Mouse (Mus musculus): Measurements from ENCODE around the gene Wdr45. TPM values are rescaled to one million over a fixed set of nuclear protein-coding genes. Genes with fewer than 3 reads are reported as not detected.
A peak's percentile ranks its signal among the peaks of the same experiment; 100 is the strongest.

Gene Wdr45
- polyA plus RNA-seq, 1 experiment from 2014 or later: 48.8 TPM

- no peaks in the 10 kb centered on the region for H3K36me3 ChIP-seq (ENCODE audit: insufficient read depth, low read length)
- H3K4me2 ChIP-seq (replicated peaks; ENCODE audit: low read depth, low read length): peak overlapping the region; percentile 55
- H3K27ac ChIP-seq (ENCODE audit: low read length): peak overlapping the region; percentile 92
- H3K4me3 ChIP-seq (ENCODE audit: low read length): peak overlapping the region; percentile 33
- peaks cover 12% of the 10 kb centered on the region for H3K4me1 ChIP-seq (ENCODE audit: insufficient read depth, low read length)
- H3K9me3 ChIP-seq (ENCODE audit: low read length): no peaks in the 10 kb centered on the region
- no peaks in the 10 kb centered on the region for H3K27me3 ChIP-seq (ENCODE audit: insufficient read depth, low read length)
- peak overlapping the region; percentile 67 for H3K9ac ChIP-seq (replicated peaks; ENCODE audit: low read length)
- ATAC-seq (ENCODE audit: low FRiP score, low TSS enrichment): peak; percentile 3; the same call in 1 of the 2 replicates
- 33% methylated on average over 10 of the region's 10 CpGs for WGBS
These were observed 39.1 kb upstream of the Wdr45 start for GRCm38 (mm10) chrX:7675001-7675380.

DNA sequence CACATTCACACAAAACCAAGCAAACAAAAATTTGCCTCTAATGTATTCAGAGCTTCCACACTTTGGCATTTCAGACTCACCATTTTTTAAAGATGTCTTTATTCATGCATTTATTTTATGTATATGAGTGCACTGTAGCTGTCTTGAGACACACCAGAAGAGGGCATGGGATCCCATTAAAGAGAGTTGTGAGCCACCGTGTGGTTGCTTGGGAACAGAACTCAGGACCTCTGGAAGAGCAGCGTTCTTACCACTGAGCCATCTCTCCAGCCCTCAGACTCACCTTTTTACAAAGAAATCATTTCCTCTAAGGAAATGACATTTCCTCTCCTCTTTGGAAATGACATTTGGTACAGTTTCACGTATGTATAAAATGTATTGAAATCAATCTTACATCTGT, 35.1 kb upstream of the Wdr45 start:
- 35% methylated on average over 3 of the region's 3 CpGs for WGBS
- Histone ChIP-seq H3K4me3 (ENCODE audit: low read length) (no peak overlapping the region), H3K9me3 (ENCODE audit: low read length) (no peaks in the 10 kb centered on the region), H3K27me3 (ENCODE audit: insufficient read depth, low read length) (no peaks in the 10 kb centered on the region), H3K4me1 (ENCODE audit: insufficient read depth, low read length) (no peaks in the 10 kb centered on the region), H3K27ac (ENCODE audit: low read length) (no peak overlapping the region), H3K9ac (replicated peaks; ENCODE audit: low read length) (no peak overlapping the region), H3K36me3 (ENCODE audit: insufficient read depth, low read length) (no peaks in the 10 kb centered on the region), H3K4me2 (replicated peaks; ENCODE audit: low read depth, low read length) (no peak overlapping the region)
- ATAC-seq (ENCODE audit: low FRiP score, low TSS enrichment): no peak

- Histone ChIP-seq H3K9ac (replicated peaks; ENCODE audit: low read length) (peak overlapping the region; percentile 39; the same call in 1 of the 2 replicates), H3K9me3 (ENCODE audit: low read length) (no peaks in the 10 kb centered on the region), H3K27me3 (ENCODE audit: insufficient read depth, low read length) (no peaks in the 10 kb centered on the region), H3K4me2 (replicated peaks; ENCODE audit: low read depth, low read length) (peak overlapping the region; percentile 54), H3K27ac (ENCODE audit: low read length) (no peak overlapping the region), H3K4me3 (ENCODE audit: low read length) (peak overlapping the region; percentile 33), H3K36me3 (ENCODE audit: insufficient read depth, low read length) (no peaks in the 10 kb centered on the region), H3K4me1 (ENCODE audit: insufficient read depth, low read length) (no peaks in the 10 kb centered on the region)
- WGBS: 21% methylated on average over 27 of the region's 27 CpGs
- peak; percentile 98 for ATAC-seq (ENCODE audit: low FRiP score, low TSS enrichment)
These were observed 34.6 kb upstream of the Wdr45 start for GRCm38 (mm10) chrX:7679405-7680056.

GRCm38 (mm10) chrX:7680057-7680412, 34.1 kb upstream of the Wdr45 start:
- no peaks in the 10 kb centered on the region for H3K9me3 ChIP-seq (ENCODE audit: low read length)
- H3K36me3 ChIP-seq (ENCODE audit: insufficient read depth, low read length): no peaks in the 10 kb centered on the region
- peak overlapping the region; percentile 39; the same call in 1 of the 2 replicates for H3K9ac ChIP-seq (replicated peaks; ENCODE audit: low read length)
- H3K27ac ChIP-seq (ENCODE audit: low read length): no peak overlapping the region
- H3K4me3 ChIP-seq (ENCODE audit: low read length): peak overlapping the region; percentile 33
- H3K4me2 ChIP-seq (replicated peaks; ENCODE audit: low read depth, low read length): peak overlapping the region; percentile 54
- WGBS: 29% methylated on average over 12 of the region's 12 CpGs
- no peaks in the 10 kb centered on the region for H3K4me1 ChIP-seq (ENCODE audit: insufficient read depth, low read length)
- ATAC-seq (ENCODE audit: low FRiP score, low TSS enrichment): no peak
- H3K27me3 ChIP-seq (ENCODE audit: insufficient read depth, low read length): no peaks in the 10 kb centered on the region

DNA sequence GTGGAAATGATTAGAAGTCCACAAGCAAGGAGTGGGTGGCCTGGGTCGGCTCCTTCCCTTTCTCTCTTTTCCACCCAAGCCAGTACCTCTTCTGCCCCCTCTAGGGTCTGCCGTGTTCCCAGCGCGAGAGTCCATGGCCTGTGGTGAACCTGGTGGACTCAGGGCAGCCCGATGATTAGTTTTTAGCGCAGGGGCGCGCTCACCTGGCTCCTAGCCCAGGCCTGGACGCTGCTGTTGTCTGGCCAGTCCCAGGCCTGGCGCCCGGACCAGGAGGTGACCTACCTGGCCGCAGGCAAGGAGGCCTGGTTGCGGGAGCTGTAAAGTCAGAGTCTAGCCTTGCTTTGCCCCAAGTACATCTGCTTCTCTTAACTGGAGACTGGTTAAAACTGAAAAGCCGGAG, 33.3 kb upstream of the Wdr45 start, which contains the start of gene Magix:
Gene Magix (minus strand): TSS at position 388 of the 400 bp plus-strand sequence.
- 66% methylated on average over 14 of the region's 14 CpGs for WGBS
- no peak within 1 kb of the TSS for H3K27ac ChIP-seq (ENCODE audit: low read length)

DNA sequence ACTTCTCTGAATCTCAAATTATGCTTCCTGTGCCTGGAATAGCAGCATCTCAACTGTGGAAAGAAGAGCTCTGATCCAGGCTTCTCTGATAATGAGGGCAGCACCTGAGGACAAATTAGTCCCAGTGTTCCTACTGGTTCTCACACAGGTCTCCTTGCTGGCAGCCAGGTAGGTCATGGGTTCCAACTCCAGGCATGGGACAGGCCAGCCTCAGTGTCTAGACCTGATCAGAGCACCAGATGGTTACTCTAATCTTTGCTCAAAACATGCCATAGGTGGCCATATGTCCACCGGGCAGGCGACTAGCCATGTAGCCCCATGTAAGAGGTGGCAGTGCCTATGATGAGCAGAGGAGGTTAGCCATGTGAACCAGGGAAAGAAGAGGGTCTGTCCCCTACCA, 25.8 kb upstream of the Wdr45 start:
- no peak for ATAC-seq (ENCODE audit: low FRiP score, low TSS enrichment)
- Histone ChIP-seq H3K4me1 (ENCODE audit: insufficient read depth, low read length) (no peaks in the 10 kb centered on the region), H3K4me2 (replicated peaks; ENCODE audit: low read depth, low read length) (no peak overlapping the region), H3K4me3 (ENCODE audit: low read length) (no peak overlapping the region), H3K9ac (replicated peaks; ENCODE audit: low read length) (no peak overlapping the region), H3K27ac (ENCODE audit: low read length) (no peak overlapping the region), H3K9me3 (ENCODE audit: low read length) (no peaks in the 10 kb centered on the region), H3K36me3 (ENCODE audit: insufficient read depth, low read length) (no peaks in the 10 kb centered on the region), H3K27me3 (ENCODE audit: insufficient read depth, low read length) (no peaks in the 10 kb centered on the region)
- 96% methylated on average over 2 of the region's 2 CpGs for WGBS

More for the DNA sequence above, 33.3 kb upstream of the Wdr45 start, which contains the start of gene Magix:
- H3K9ac ChIP-seq (replicated peaks; ENCODE audit: low read length): peak within 1 kb of the TSS; percentile 39; the same call in 1 of the 2 replicates
- no peak; the same call in 1 of the 2 replicates for ATAC-seq (ENCODE audit: low FRiP score, low TSS enrichment)
- H3K9me3 ChIP-seq (ENCODE audit: low read length): no peaks in the 10 kb centered on the region
- peak within 1 kb of the TSS; percentile 54 for H3K4me2 ChIP-seq (replicated peaks; ENCODE audit: low read depth, low read length)
- peak within 1 kb of the TSS; percentile 33 for H3K4me3 ChIP-seq (ENCODE audit: low read length)
- H3K27me3 ChIP-seq (ENCODE audit: insufficient read depth, low read length): no peaks in the 10 kb centered on the region
- H3K36me3 ChIP-seq (ENCODE audit: insufficient read depth, low read length): no peaks in the 10 kb centered on the region
- H3K4me1 ChIP-seq (ENCODE audit: insufficient read depth, low read length): no peaks in the 10 kb centered on the region

GRCm38 (mm10) chrX:7690486-7690885, 23.6 kb upstream of the Wdr45 start:
- Histone ChIP-seq H3K9ac (replicated peaks; ENCODE audit: low read length) (no peak overlapping the region), H3K4me1 (ENCODE audit: insufficient read depth, low read length) (no peaks in the 10 kb centered on the region), H3K27ac (ENCODE audit: low read length) (no peak overlapping the region), H3K4me3 (ENCODE audit: low read length) (no peak overlapping the region), H3K4me2 (replicated peaks; ENCODE audit: low read depth, low read length) (no peak overlapping the region), H3K9me3 (ENCODE audit: low read length) (no peaks in the 10 kb centered on the region), H3K27me3 (ENCODE audit: insufficient read depth, low read length) (no peaks in the 10 kb centered on the region), H3K36me3 (ENCODE audit: insufficient read depth, low read length) (no peaks in the 10 kb centered on the region)
- WGBS: 47% methylated on average over 3 of the region's 3 CpGs
- ATAC-seq (ENCODE audit: low FRiP score, low TSS enrichment): no peak

DNA sequence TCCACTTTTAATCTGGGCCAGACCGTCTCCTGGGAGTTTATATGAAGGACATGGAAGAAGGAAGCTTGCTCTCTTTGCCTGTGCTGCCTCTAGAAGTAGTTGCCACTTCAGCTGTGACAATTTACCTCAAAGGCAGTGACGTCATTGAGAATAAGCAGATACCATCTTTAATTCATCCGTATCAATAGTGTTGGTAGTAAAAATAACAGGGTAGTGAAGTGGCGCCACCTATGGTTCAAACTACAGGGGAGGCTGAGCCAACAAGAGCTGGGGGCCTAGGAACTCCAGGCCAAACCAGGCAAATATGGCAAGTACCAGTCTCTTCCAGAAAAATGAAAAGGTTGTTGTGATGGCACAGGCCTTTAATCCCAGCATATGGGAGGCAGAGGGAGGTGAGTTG, 21.3 kb upstream of the Wdr45 start:
- Histone ChIP-seq H3K4me2 (replicated peaks; ENCODE audit: low read depth, low read length) (no peak overlapping the region), H3K36me3 (ENCODE audit: insufficient read depth, low read length) (no peaks in the 10 kb centered on the region), H3K9me3 (ENCODE audit: low read length) (no peaks in the 10 kb centered on the region), H3K27ac (ENCODE audit: low read length) (no peak overlapping the region), H3K4me3 (ENCODE audit: low read length) (no peak overlapping the region), H3K9ac (replicated peaks; ENCODE audit: low read length) (no peak overlapping the region), H3K4me1 (ENCODE audit: insufficient read depth, low read length) (no peaks in the 10 kb centered on the region), H3K27me3 (ENCODE audit: insufficient read depth, low read length) (no peaks in the 10 kb centered on the region)
- ATAC-seq (ENCODE audit: low FRiP score, low TSS enrichment): no peak
- WGBS: 49% methylated on average over 4 of the region's 4 CpGs

DNA sequence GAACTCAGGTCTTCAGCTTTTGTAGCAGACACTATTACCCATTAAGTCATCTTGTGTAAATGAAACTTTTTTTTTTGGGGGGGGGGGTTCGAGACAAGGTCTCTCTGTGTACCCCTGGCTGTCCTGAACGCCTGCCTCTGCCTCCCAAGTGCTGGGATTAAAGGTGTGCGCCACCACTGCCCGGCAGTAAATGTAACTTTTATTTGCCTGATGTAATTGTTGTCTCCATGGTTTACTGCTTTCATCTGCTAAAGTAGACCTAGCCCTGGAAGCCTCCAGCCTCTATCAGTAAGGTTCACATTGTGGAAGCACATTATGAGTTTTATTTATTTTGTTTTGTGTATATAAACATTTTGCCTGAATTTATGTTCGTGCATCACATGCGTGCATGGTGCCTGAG, 17.6 kb upstream of the Wdr45 start:
- Histone ChIP-seq H3K4me3 (ENCODE audit: low read length) (peak overlapping the region; percentile 68), H3K9me3 (ENCODE audit: low read length) (no peaks in the 10 kb centered on the region), H3K9ac (replicated peaks; ENCODE audit: low read length) (no peak overlapping the region), H3K36me3 (ENCODE audit: insufficient read depth, low read length) (0 out of 2 replicates have a peak, but pooled peaks cover 7% of the 10 kb centered on the region), H3K4me1 (ENCODE audit: insufficient read depth, low read length) (no peaks in the 10 kb centered on the region), H3K27ac (ENCODE audit: low read length) (no peak overlapping the region), H3K4me2 (replicated peaks; ENCODE audit: low read depth, low read length) (peak overlapping the region; percentile 43), H3K27me3 (ENCODE audit: insufficient read depth, low read length) (no peaks in the 10 kb centered on the region)
- ATAC-seq (ENCODE audit: low FRiP score, low TSS enrichment): peak; percentile 21; the same call in 1 of the 2 replicates
- WGBS: 40% methylated on average over 6 of the region's 6 CpGs

- Histone ChIP-seq H3K27ac (ENCODE audit: low read length) (peak within 1 kb of the TSS; percentile 61; the same call in 1 of the 2 replicates), H3K4me2 (replicated peaks; ENCODE audit: low read depth, low read length) (peak within 1 kb of the TSS; percentile 60), H3K9ac (replicated peaks; ENCODE audit: low read length) (peak within 1 kb of the TSS; percentile 77), H3K4me1 (ENCODE audit: insufficient read depth, low read length) (no peaks in the 10 kb centered on the region), H3K4me3 (ENCODE audit: low read length) (peak within 1 kb of the TSS; percentile 68), H3K36me3 (ENCODE audit: insufficient read depth, low read length) (0 out of 2 replicates have a peak, but pooled peaks cover 7% of the 10 kb centered on the region), H3K9me3 (ENCODE audit: low read length) (no peaks in the 10 kb centered on the region), H3K27me3 (ENCODE audit: insufficient read depth, low read length) (no peaks in the 10 kb centered on the region)
- WGBS: 12% methylated on average over 33 of the region's 33 CpGs
- ATAC-seq (ENCODE audit: low FRiP score, low TSS enrichment): peak; percentile 93
These were observed 17.2 kb upstream of the Wdr45 start, which contains the start of gene Gpkow for GRCm38 (mm10) chrX:7696954-7697381. TSS of gene Gpkow (plus strand) at chrX:7697131.

All from kidney, embryonic 16.5 days (tissue).